Mouse (Mus musculus): ENCODE data around the gene Mat2b.

DNA sequence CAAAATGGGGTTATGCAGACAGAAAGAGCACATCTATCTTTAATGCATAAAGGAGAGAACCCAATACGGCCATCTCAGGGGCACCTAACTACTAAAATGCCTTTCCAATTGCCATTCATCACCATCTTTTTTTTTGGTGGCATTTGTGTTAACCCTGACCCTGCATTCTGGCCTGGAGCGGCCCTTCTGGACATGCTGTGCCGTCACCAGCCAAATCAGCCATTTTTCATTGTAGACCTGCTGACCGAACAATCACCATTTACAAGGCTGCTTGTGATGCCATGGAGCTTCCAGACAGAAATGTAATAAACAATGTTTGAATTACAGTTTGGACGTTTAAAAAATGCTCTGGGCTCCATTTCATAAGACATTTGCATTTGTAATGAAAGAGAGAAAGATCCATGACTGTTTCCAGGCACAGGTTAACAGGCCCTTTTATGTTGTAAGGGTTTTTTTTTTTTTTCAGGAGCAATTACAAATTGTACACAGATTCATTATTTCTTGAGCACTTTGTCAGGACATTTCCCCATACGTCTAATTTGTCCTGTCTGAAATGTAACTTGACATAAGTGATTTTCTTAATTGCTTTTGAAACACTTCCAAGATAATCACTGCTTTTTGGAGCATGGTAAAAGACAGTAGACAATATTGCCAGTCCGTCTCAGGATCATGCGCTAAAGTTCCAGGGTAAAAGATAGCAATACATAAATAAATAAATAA, 45.1 kb downstream of the Mat2b start:
- no peak for TF ChIP-seq CTCF (IDR thresholded peaks at IDR 0.05; ENCODE audit: low read depth)
- TF ChIP-seq EP300 (IDR thresholded peaks at IDR 0.05; ENCODE audit: low read depth), result no peak
